Mouse (Mus musculus) G1E (cell line): ENCODE measurements around the gene Magi3.

Experiments
- CTCF ChIP-seq: IDR thresholded peaks from 2 replicates; pipeline ENCODE4 v1.5.1; 2012; ENCODE audit warnings: low read depth, low read length, inconsistent platforms, mixed read lengths
- GATA1 ChIP-seq: IDR thresholded peaks from 2 replicates; pipeline ENCODE4 v1.6.1; 2012; ENCODE audit warnings: borderline replicate concordance, low read length, inconsistent platforms, mixed read lengths
- GATA2 ChIP-seq: IDR thresholded peaks from 2 replicates; pipeline ENCODE4 v1.6.1; 2012; ENCODE audit warnings: low read depth, low read length, inconsistent platforms, borderline replicate concordance
- POLR2AphosphoS5 ChIP-seq: IDR thresholded peaks from 2 replicates; pipeline ENCODE4 v1.6.1; 2012; ENCODE audit warnings: low read depth, low read length, inconsistent platforms; ENCODE audit not compliant: insufficient replicate concordance
- TAL1 ChIP-seq: conservative IDR thresholded peaks from 2 replicates; pipeline ENCODE4 v1.6.1; 2012; ENCODE audit warnings: low read depth, low read length, inconsistent platforms, mixed read lengths

DNA sequence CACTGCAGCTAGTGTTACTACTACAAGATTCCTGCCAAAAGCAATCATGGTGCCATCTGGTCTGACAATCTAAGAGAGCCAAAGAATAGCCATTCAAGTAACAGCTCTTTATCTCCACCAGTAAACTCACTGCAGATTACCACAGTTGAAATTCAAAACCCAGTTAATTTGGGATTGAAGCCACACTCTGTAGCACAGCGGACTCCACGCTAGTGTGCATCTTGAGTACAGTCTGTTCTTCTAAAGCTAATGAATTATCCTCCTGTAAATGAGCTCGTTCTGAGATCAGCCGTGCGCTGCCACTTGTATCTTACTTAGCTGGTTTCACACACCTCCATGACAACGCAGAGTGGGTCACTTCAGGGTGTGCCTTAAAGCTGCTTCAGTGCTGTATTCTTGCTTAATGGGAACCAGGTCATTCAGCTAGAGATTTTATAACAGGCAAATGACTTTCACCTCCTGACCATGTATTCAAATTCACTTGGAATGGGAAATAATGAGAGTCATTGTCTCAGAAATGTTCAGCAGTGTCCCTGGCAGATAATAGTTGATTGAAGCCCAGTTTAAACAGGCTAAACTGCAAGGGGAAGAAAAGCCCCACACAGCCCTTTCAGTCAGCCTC lies 161.1 kb downstream of the Magi3 start:
- TF ChIP-seq TAL1 (no peak), CTCF (no peak), GATA1 (no peak), POLR2AphosphoS5 (no peak), GATA2 (no peak)
